Mouse (Mus musculus) G1E (cell line): ENCODE measurements at regions not wholly inside any gene's neighbourhood (a gene's known extent, or its start where the extent isn't known, plus 50 kb on each side); places are given as distances from the start of the nearest gene placed in this dataset.

ENCODE experiments used
- CTCF ChIP-seq: IDR thresholded peaks from 2 replicates; pipeline ENCODE4 v1.5.1; 2012; ENCODE audit warnings: low read depth, low read length, inconsistent platforms, mixed read lengths
- GATA1 ChIP-seq: IDR thresholded peaks from 2 replicates; pipeline ENCODE4 v1.6.1; 2012; ENCODE audit warnings: borderline replicate concordance, low read length, inconsistent platforms, mixed read lengths
- TAL1 ChIP-seq: conservative IDR thresholded peaks from 2 replicates; pipeline ENCODE4 v1.6.1; 2012; ENCODE audit warnings: low read depth, low read length, inconsistent platforms, mixed read lengths

DNA sequence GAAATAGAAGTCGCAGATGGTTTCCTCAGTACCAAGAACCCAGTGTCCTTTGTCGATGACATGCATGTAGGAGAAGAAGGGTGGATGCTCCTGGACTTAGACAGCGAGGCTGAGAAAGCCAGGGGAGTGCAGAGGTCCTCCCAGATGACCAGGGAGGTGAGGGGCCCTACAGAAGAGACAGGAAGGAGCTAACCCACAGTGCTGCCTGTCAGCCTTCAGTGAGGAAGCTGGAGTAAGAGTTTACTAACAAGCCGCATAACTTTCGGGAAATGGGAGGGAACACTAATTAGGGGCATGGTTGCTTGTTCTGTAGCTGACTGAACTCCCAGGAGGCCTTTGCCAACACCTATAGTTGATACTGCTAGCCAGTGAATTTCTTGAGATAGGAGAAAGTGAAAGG lies 114.5 kb downstream of the Irs2 start:
- TF ChIP-seq CTCF = no peak
- no peak for TF ChIP-seq TAL1
- no peak for TF ChIP-seq GATA1
